Mouse (Mus musculus): Measurements from ENCODE around the gene Syn2.

- TF ChIP-seq CTCF (IDR thresholded peaks at IDR 0.05; ENCODE audit: low read depth, low read length) (no peak), GATA1 (IDR thresholded peaks at IDR 0.05; ENCODE audit: borderline replicate concordance, low read length) (no peak)
These were observed 188.3 kb downstream of the Syn2 start for GRCm38 (mm10) chr6:115322956-115323355.

Data from G1E (cell line).